Mouse (Mus musculus): ENCODE measurements around the gene Tnpo2. TPM values are rescaled to one million over a fixed set of nuclear protein-coding genes. Genes with fewer than 3 reads are reported as not detected.

Tnpo2 gene
- polyA plus RNA-seq, 1 experiment from 2014 or later, result 19.3 TPM

DNA sequence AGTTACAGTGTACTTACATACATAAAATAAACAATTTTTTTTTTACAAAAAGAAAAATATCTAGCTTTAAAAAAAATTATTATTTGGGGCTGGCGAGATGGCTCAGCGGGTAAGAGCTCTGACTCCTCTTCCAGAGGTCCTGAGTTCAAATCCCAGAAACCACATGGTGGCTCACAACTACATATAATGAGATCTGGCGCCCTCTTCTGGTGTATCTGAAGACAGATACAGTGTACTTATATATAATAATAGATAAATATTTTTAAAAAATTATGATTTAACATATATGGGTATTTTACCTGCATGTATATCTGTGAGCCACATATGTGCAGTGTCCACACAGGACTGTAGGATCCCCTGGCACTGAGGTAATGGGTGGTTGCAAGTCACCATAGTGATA is 49.5 kb downstream of the Tnpo2 start:
- Histone ChIP-seq H3K4me3 (replicated peaks) (no peak overlapping the region), H3K9me3 (replicated peaks) (no peaks in the 10 kb centered on the region), H3K27me3 (no peaks in the 10 kb centered on the region), H3K9ac (no peak overlapping the region), H3K36me3 (replicated peaks) (peaks cover 48% of the 10 kb centered on the region), H3K4me2 (no peak overlapping the region), H3K4me1 (replicated peaks) (peaks cover 43% of the 10 kb centered on the region), H3K27ac (replicated peaks) (no peak overlapping the region)
- no peak for ATAC-seq (ENCODE audit: insufficient read depth)
- WGBS (ENCODE audit: insufficient replicate concordance), result 62% methylated on average over 3 of the region's 3 CpGs

DNA sequence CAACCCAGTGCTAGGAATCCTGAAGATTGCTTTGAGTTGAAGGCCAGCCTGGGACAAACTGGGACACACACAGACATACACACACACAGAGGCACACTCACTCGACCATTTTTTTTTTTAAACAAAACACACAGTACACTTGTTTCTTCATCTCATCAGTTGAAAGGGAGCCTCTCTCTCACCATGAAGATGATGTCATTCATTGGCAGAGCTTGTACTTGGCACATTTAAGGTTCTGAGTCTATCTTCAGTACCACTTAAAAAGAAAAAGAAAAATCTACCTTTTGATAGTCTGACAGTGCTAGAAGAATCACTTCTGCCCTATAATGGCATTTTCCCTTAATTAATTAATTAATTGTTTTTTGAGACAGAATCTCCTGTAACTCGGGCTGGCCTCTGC is 52.1 kb downstream of the Tnpo2 start:
- Histone ChIP-seq H3K36me3 (replicated peaks) (peaks cover 67% of the 10 kb centered on the region), H3K9me3 (replicated peaks) (no peaks in the 10 kb centered on the region), H3K9ac (no peak overlapping the region), H3K4me3 (replicated peaks) (no peak overlapping the region), H3K4me1 (replicated peaks) (peaks cover 22% of the 10 kb centered on the region), H3K27ac (replicated peaks) (no peak overlapping the region), H3K27me3 (no peaks in the 10 kb centered on the region), H3K4me2 (no peak overlapping the region)
- no peak for ATAC-seq (ENCODE audit: insufficient read depth)
- WGBS (ENCODE audit: insufficient replicate concordance), result 53% methylated on average over 2 of the region's 2 CpGs

- Histone ChIP-seq H3K36me3 (replicated peaks) (peaks cover 80% of the 10 kb centered on the region), H3K4me2 (no peak overlapping the region)
- 81% methylated on average over 11 of the region's 11 CpGs for WGBS (ENCODE audit: insufficient replicate concordance)
Observed at GRCm38 (mm10) chr8:85090856-85091255, 54.1 kb downstream of the Tnpo2 start.

DNA sequence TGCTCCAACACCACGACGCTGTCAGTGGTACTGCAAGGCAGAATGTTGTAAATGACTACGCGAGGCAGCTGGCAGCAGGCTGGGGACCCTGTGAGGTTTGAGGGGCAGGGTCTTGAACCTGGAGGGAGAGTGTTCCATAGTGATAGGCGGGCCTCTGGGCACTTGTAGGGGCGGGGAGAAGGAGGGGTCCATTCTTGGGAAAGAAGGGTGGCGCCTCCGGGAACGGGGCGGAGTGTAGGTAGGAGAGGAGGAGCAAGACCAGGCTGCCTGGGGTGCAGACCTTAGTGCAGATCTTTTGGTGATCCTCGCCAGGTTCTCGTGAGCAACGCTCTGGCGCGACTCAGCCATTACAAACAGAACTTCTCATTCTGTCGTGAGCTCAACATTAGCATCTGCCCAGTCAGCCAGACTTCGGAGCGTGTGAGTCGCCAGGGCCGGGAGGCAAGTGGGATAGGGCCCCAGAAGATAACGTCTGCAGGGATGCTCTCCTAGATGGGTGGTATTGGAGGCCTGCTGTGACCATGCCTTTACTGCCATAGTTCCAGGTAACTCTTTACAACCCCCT is 54.9 kb downstream of the Tnpo2 start:
- no peak overlapping the region for H3K9ac ChIP-seq
- H3K4me1 ChIP-seq (replicated peaks), result 0 out of 2 replicates have a peak, but pooled peaks cover 4% of the 10 kb centered on the region
- no peaks in the 10 kb centered on the region for H3K27me3 ChIP-seq
- H3K36me3 ChIP-seq (replicated peaks), result peaks cover 81% of the 10 kb centered on the region
- no peak overlapping the region for H3K4me3 ChIP-seq (replicated peaks)
- H3K4me2 ChIP-seq, result no peak overlapping the region
- WGBS (ENCODE audit: insufficient replicate concordance), result 68% methylated on average over 21 of the region's 21 CpGs
- no peaks in the 10 kb centered on the region for H3K9me3 ChIP-seq (replicated peaks)
- no peak for ATAC-seq (ENCODE audit: insufficient read depth)
- no peak overlapping the region for H3K27ac ChIP-seq (replicated peaks)

More at GRCm38 (mm10) chr8:85090856-85091255, 54.1 kb downstream of the Tnpo2 start:
- Histone ChIP-seq H3K4me1 (replicated peaks) (0 out of 2 replicates have a peak, but pooled peaks cover 4% of the 10 kb centered on the region), H3K9me3 (replicated peaks) (no peaks in the 10 kb centered on the region), H3K27ac (replicated peaks) (no peak overlapping the region), H3K4me3 (replicated peaks) (no peak overlapping the region), H3K9ac (no peak overlapping the region), H3K27me3 (no peaks in the 10 kb centered on the region)
- no peak for ATAC-seq (ENCODE audit: insufficient read depth)

- Histone ChIP-seq H3K4me1 (replicated peaks) (0 out of 2 replicates have a peak, but pooled peaks cover 4% of the 10 kb centered on the region), H3K4me2 (no peak overlapping the region), H3K9ac (no peak overlapping the region), H3K27me3 (no peaks in the 10 kb centered on the region), H3K4me3 (replicated peaks) (no peak overlapping the region), H3K36me3 (replicated peaks) (peaks cover 73% of the 10 kb centered on the region), H3K27ac (replicated peaks) (no peak overlapping the region), H3K9me3 (replicated peaks) (no peaks in the 10 kb centered on the region)
- WGBS (ENCODE audit: insufficient replicate concordance), result 81% methylated on average over 13 of the region's 13 CpGs
- no peak for ATAC-seq (ENCODE audit: insufficient read depth)
Observed at GRCm38 (mm10) chr8:85095051-85095450, 58.3 kb downstream of the Tnpo2 start.

DNA sequence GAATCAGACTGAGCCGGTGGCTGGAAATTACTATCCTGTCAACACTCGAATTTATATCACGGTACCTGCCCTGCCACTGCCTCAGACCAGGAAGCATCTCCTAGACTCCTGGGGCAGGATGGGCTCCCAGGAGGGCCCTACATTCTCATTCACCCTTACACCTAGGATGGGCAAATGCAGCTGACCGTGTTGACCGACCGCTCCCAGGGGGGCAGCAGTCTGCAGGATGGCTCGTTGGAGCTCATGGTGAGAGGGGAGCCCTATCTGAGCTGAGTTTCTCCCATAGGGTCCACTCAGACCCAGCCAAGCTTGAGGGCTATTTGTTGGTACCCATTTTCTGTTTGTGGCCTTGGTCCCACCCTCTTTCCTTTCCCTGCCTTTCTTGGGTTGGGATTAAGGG is 58.9 kb downstream of the Tnpo2 start:
- Histone ChIP-seq H3K27me3 (no peaks in the 10 kb centered on the region), H3K9me3 (replicated peaks) (no peaks in the 10 kb centered on the region), H3K36me3 (replicated peaks) (peaks cover 73% of the 10 kb centered on the region), H3K9ac (no peak overlapping the region), H3K4me3 (replicated peaks) (no peak overlapping the region), H3K27ac (replicated peaks) (no peak overlapping the region), H3K4me1 (replicated peaks) (0 out of 2 replicates have a peak, but pooled peaks cover 4% of the 10 kb centered on the region), H3K4me2 (no peak overlapping the region)
- 81% methylated on average over 7 of the region's 7 CpGs for WGBS (ENCODE audit: insufficient replicate concordance)
- ATAC-seq (ENCODE audit: insufficient read depth), result no peak

DNA sequence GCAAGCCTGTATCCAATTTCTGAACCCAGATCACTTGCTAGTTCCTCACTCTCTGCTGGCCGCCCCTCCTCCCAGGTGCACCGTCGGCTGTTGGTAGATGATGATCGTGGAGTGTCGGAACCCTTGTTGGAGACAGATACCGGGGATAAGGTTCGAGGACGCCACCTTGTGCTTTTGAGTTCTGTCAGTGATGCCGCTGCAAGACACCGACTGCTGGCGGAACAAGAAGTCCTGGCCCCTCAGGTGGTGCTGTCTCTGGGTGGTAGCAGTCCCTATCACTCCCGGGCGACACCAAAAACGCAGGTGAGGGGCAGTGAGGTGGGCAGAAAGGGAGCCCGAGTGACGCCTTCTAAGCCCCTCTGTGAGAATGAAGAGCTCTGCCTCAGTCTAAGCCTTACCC is 59.5 kb downstream of the Tnpo2 start:
- WGBS (ENCODE audit: insufficient replicate concordance), result 81% methylated on average over 16 of the region's 16 CpGs
- no peaks in the 10 kb centered on the region for H3K27me3 ChIP-seq
- no peak overlapping the region for H3K4me3 ChIP-seq (replicated peaks)
- no peaks in the 10 kb centered on the region for H3K9me3 ChIP-seq (replicated peaks)
- H3K4me2 ChIP-seq, result no peak overlapping the region
- ATAC-seq (ENCODE audit: insufficient read depth), result no peak
- no peak overlapping the region for H3K9ac ChIP-seq
- 0 out of 2 replicates have a peak, but pooled peaks cover 4% of the 10 kb centered on the region for H3K4me1 ChIP-seq (replicated peaks)
- H3K27ac ChIP-seq (replicated peaks), result no peak overlapping the region
- peaks cover 67% of the 10 kb centered on the region for H3K36me3 ChIP-seq (replicated peaks)

DNA sequence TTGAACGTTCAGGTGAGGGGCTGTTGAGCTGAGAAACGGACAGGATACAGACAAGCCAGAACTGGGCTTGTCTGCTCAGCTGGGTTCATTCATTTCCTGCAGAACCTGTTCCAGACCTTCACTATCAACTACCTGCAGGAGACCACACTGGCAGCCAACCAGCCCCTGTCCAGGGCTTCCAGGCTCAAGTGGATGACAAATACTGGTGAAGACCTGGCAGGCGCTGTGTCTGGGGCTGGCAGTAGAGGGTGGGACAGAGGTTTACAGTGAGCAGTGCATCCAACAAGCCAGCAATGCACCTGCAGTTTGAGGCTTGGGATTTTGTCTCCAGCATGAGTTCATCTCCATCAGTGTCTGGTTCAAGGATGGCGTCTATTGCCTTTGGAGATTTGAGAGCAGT is 60.1 kb downstream of the Tnpo2 start:
- 74% methylated on average over 4 of the region's 4 CpGs for WGBS (ENCODE audit: insufficient replicate concordance)
- Histone ChIP-seq H3K36me3 (replicated peaks) (peaks cover 61% of the 10 kb centered on the region), H3K9ac (no peak overlapping the region), H3K27me3 (no peaks in the 10 kb centered on the region), H3K27ac (replicated peaks) (no peak overlapping the region), H3K9me3 (replicated peaks) (no peaks in the 10 kb centered on the region), H3K4me1 (replicated peaks) (no peaks in the 10 kb centered on the region), H3K4me3 (replicated peaks) (no peak overlapping the region), H3K4me2 (no peak overlapping the region)
- no peak for ATAC-seq (ENCODE audit: insufficient read depth)

DNA sequence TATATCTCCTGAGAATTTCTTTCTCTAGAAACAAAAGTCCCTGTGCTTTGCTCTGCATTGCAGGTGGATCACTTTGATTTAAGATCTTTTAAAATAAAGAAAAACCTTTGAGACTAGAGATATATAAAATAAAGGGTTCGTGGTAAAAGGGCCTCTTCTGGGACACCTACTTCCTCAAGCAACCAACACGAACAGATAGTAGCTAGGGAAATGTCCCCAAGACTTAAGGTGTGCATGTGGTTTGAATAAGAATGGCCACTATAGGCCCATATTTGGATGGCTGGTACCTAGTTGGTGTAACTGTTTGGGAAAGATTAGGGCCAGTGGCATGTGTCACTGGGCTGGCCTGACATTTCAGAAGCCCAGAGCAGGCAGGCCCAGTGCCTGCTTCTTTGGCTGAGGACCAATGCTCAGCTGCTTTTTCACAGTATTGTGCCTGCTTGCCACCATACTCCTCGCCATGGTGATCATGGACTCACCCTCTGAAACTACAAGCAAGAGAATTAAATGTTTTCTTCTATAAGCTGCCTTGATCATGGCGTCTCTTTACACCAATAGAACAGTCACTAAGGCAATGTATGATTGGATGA is 63.5 kb downstream of the Tnpo2 start:
- Histone ChIP-seq H3K27ac (replicated peaks) (no peak overlapping the region), H3K9me3 (replicated peaks) (no peaks in the 10 kb centered on the region), H3K27me3 (no peaks in the 10 kb centered on the region), H3K4me2 (no peak overlapping the region), H3K36me3 (replicated peaks) (peaks cover 34% of the 10 kb centered on the region), H3K9ac (no peak overlapping the region), H3K4me3 (replicated peaks) (no peak overlapping the region), H3K4me1 (replicated peaks) (no peaks in the 10 kb centered on the region)
- no peak for ATAC-seq (ENCODE audit: insufficient read depth)
- WGBS (ENCODE audit: insufficient replicate concordance), result 55% methylated on average over 4 of the region's 4 CpGs

Small RNA genes lying within 50 kb of the gene (microRNA-seq; reads per million reads assigned to microRNA genes)
- 1.3 reads per million for gene Mir7070

Other genes with a start within 250 kb of the Tnpo2 start
- gene Nfix, start 236.6 kb upstream of the Tnpo2 start, polyA plus RNA-seq (2015; fragmentation: Nextera tagmentation; extraction: Ambion mirVana), result 2.1 and 2.8 TPM in 2 replicates
- gene Dand5, start 214.1 kb upstream of the Tnpo2 start, polyA plus RNA-seq (2015; fragmentation: Nextera tagmentation; extraction: Ambion mirVana), result 2.9 and 3.4 TPM in 2 replicates
- 42.4 and 44.9 TPM in 2 replicates for gene Gadd45gip1, start 205.4 kb upstream of the Tnpo2 start, polyA plus RNA-seq (2015; fragmentation: Nextera tagmentation; extraction: Ambion mirVana)
- gene Rad23a, start 196.2 kb upstream of the Tnpo2 start, polyA plus RNA-seq (2015; fragmentation: Nextera tagmentation; extraction: Ambion mirVana), result 293 and 323 TPM in 2 replicates
- 471 and 504 TPM in 2 replicates for gene Calr, start 190.0 kb upstream of the Tnpo2 start, polyA plus RNA-seq (2015; fragmentation: Nextera tagmentation; extraction: Ambion mirVana)
- gene Farsa, start 179.9 kb upstream of the Tnpo2 start, polyA plus RNA-seq (2015; fragmentation: Nextera tagmentation; extraction: Ambion mirVana), result 58.8 and 61.9 TPM in 2 replicates
- gene Syce2, start 164.8 kb upstream of the Tnpo2 start, polyA plus RNA-seq (2015; fragmentation: Nextera tagmentation; extraction: Ambion mirVana), result 50.1 and 55.0 TPM in 2 replicates
- 55.1 and 67.9 TPM in 2 replicates for gene Gcdh, start 143.0 kb upstream of the Tnpo2 start, polyA plus RNA-seq (2015; fragmentation: Nextera tagmentation; extraction: Ambion mirVana)
- gene Klf1, start 135.0 kb upstream of the Tnpo2 start, polyA plus RNA-seq (2015; fragmentation: Nextera tagmentation; extraction: Ambion mirVana), result 443 and 534 TPM in 2 replicates
- 11.4 and 12.7 TPM in 2 replicates for gene Dnase2a, start 128.4 kb upstream of the Tnpo2 start, polyA plus RNA-seq (2015; fragmentation: Nextera tagmentation; extraction: Ambion mirVana)
- 0.06 and 0.23 TPM in 2 replicates for gene Mast1, start 99.6 kb upstream of the Tnpo2 start, polyA plus RNA-seq (2015; fragmentation: Nextera tagmentation; extraction: Ambion mirVana)
- 0.18 and 0.40 TPM in 2 replicates for gene Rtbdn, start 89.9 kb upstream of the Tnpo2 start, polyA plus RNA-seq (2015; fragmentation: Nextera tagmentation; extraction: Ambion mirVana)
- not detected in 2 replicates for gene Gm49661, start 67.5 kb upstream of the Tnpo2 start, polyA plus RNA-seq (2015; fragmentation: Nextera tagmentation; extraction: Ambion mirVana)
- gene Prdx2, start 67.3 kb upstream of the Tnpo2 start, polyA plus RNA-seq (2015; fragmentation: Nextera tagmentation; extraction: Ambion mirVana), result 1,960 and 2,082 TPM in 2 replicates
- gene Rnaseh2a, start 67.1 kb upstream of the Tnpo2 start, polyA plus RNA-seq (2015; fragmentation: Nextera tagmentation; extraction: Ambion mirVana), result 101 TPM in 2 replicates
- gene Junb, start 58.2 kb upstream of the Tnpo2 start, polyA plus RNA-seq (2015; fragmentation: Nextera tagmentation; extraction: Ambion mirVana), result 18.2 and 22.1 TPM in 2 replicates
- 6.5 and 8.6 TPM in 2 replicates for gene Hook2, start 46.3 kb upstream of the Tnpo2 start, polyA plus RNA-seq (2015; fragmentation: Nextera tagmentation; extraction: Ambion mirVana)
- not detected in 2 replicates for gene Best2, start 22.4 kb upstream of the Tnpo2 start, polyA plus RNA-seq (2015; fragmentation: Nextera tagmentation; extraction: Ambion mirVana)
- 59.7 and 59.9 TPM in 2 replicates for gene Asna1, start 11.6 kb upstream of the Tnpo2 start, polyA plus RNA-seq (2015; fragmentation: Nextera tagmentation; extraction: Ambion mirVana)
- gene Trir, start 10.1 kb upstream of the Tnpo2 start, polyA plus RNA-seq (2015; fragmentation: Nextera tagmentation; extraction: Ambion mirVana), result 59.8 and 63.4 TPM in 2 replicates
- gene Fbxw9, start 23.1 kb downstream of the Tnpo2 start, polyA plus RNA-seq (2015; fragmentation: Nextera tagmentation; extraction: Ambion mirVana), result 9.9 and 11.0 TPM in 2 replicates
- 0.45 TPM in 1 of 2 replicates, not detected in the other for gene Gm5741, start 31.1 kb downstream of the Tnpo2 start, polyA plus RNA-seq (2015; fragmentation: Nextera tagmentation; extraction: Ambion mirVana)
- 28.4 and 28.7 TPM in 2 replicates for gene Dhps, start 34.8 kb downstream of the Tnpo2 start, polyA plus RNA-seq (2015; fragmentation: Nextera tagmentation; extraction: Ambion mirVana)
- gene Wdr83os, start 43.8 kb downstream of the Tnpo2 start, polyA plus RNA-seq (2015; fragmentation: Nextera tagmentation; extraction: Ambion mirVana), result 55.6 and 58.5 TPM in 2 replicates
- 21.6 and 26.5 TPM in 2 replicates for gene Wdr83, start 44.4 kb downstream of the Tnpo2 start, polyA plus RNA-seq (2015; fragmentation: Nextera tagmentation; extraction: Ambion mirVana)
- 29.9 and 33.2 TPM in 2 replicates for gene Man2b1, start 46.4 kb downstream of the Tnpo2 start, polyA plus RNA-seq (2015; fragmentation: Nextera tagmentation; extraction: Ambion mirVana)
- gene Zfp791, start 86.2 kb downstream of the Tnpo2 start, polyA plus RNA-seq (2015; fragmentation: Nextera tagmentation; extraction: Ambion mirVana), result 2.1 and 2.8 TPM in 2 replicates
- gene Cks1brt, start 115.0 kb downstream of the Tnpo2 start, polyA plus RNA-seq (2015; fragmentation: Nextera tagmentation; extraction: Ambion mirVana), result not detected in 2 replicates
- not detected in 2 replicates for gene Olfr371, start 189.1 kb downstream of the Tnpo2 start, polyA plus RNA-seq (2015; fragmentation: Nextera tagmentation; extraction: Ambion mirVana)

All from liver, embryonic 15.5 days (tissue).